Mouse (Mus musculus): ENCODE measurements around the gene Syt13.

Syt13 gene

GRCm38 (mm10) chr2:92964345-92964744 lies 49.4 kb downstream of the Syt13 start:
- DNase-seq (ENCODE audit: low read depth) = no peak

DNA sequence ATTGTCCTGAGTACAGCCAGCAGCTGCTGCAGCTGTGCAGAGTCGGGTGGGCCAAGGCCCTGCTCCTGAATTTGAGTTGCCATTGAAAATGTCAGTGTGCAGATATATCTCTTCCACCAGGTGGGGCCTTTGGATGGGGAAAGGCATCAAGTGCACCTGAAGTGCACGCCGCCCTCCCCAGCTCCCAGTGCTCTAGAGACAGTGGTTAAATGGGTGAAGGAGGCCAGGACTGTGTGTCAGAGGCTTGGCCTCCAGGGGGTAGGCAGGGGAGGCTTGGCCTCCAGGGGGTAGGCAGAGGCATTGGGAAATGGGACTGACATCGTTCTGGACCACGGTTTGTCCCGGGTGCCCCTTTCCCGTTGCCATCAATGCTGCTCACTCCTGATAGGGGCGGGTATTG lies 51.4 kb downstream of the Syt13 start:
- DNase-seq (ENCODE audit: low read depth) = no peak

- no peak for DNase-seq (ENCODE audit: low read depth)
Observed at GRCm38 (mm10) chr2:92967032-92967838, 52.3 kb downstream of the Syt13 start.

DNA sequence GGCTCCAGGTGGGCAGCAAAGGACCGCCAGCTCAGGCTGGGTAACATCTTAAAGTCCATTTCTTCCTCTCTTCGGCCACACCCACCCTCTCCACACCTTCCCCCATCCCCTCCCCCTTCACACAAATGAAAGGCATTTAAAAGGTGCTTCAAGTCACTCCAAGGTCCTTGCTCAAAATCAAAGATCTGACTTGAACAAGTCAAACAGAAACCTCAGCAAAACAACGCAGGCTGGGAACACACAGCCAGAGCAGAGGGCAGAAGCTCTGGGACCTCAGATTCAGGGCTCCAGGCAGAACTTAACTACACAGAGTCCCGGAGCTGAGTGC lies 52.9 kb downstream of the Syt13 start:
- DNase-seq (ENCODE audit: low read depth) = no peak

- no peak for DNase-seq (ENCODE audit: low read depth)
Observed at GRCm38 (mm10) chr2:92971069-92971468, 56.2 kb downstream of the Syt13 start.

- DNase-seq (ENCODE audit: low read depth) = no peak
Observed at GRCm38 (mm10) chr2:92971536-92971935, 56.6 kb downstream of the Syt13 start.

DNA sequence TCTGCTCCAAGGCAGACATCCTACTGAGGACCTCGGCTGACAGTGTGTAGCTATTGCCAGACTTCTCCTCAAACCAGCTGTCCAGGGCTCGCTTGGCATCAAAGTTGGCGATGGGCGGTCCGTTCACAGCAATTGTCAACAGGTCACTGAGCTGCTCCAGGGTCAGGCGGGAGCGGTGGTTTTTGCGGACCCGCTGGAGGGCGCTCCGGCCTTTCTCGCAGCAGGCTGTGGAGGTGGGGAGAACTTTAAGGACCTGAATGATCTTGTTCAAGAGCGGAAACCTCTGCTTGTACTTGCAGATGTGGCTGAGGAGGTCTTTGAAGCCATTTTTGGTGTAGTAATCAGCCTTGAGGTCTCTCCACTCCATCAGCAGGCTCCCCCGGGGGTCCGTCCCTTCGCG lies 57.2 kb downstream of the Syt13 start:
- peak; percentile 30 for DNase-seq (ENCODE audit: low read depth)

DNA sequence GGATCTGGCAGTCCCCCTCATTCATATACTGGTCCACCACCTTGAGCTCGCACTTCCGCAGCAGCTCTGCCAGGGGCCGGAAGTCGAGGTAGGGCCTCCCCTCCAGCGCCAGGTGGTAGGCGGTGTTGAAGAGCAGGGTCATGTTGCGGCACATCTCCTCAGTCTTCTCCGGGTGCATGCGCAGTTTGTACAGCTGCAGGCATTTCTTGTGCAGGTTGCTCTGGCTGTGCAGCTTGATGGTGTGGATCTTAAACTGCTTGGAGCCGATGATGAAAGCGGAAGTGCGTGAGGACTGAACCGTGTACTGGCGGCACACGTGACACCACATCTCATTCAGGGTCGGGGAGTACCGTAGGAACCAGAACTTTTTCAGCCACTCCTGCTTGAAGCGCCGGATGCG lies 58.7 kb downstream of the Syt13 start:
- no peak for DNase-seq (ENCODE audit: low read depth)

GRCm38 (mm10) chr2:92975031-92975790 lies 60.3 kb downstream of the Syt13 start:
- no peak for DNase-seq (ENCODE audit: low read depth)

GRCm38 (mm10) chr2:92980165-92980564 lies 65.3 kb downstream of the Syt13 start:
- no peak for DNase-seq (ENCODE audit: low read depth)

GRCm38 (mm10) chr2:92982591-92983272 lies 67.8 kb downstream of the Syt13 start:
- no peak for DNase-seq (ENCODE audit: low read depth)

DNA sequence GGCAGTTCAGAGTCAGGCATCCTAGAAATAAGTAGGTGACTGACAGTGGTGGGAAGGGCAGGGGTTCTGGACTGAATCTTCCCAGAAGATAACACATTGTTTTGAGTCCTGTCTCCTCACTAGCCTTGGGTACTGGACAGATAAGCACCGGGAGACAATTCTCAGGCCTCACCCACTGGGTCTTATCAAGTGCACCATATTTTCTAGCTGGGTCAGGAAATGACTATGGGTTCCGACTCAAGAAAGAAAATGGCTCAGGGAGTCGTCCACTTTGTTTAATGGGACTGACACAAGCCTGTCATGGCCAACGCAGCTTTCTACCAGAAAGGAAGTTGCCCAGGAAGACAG lies 68.3 kb downstream of the Syt13 start:
- no peak for DNase-seq (ENCODE audit: low read depth)

- DNase-seq (ENCODE audit: low read depth) = no peak
Observed at GRCm38 (mm10) chr2:92984321-92985108, 69.6 kb downstream of the Syt13 start.

DNA sequence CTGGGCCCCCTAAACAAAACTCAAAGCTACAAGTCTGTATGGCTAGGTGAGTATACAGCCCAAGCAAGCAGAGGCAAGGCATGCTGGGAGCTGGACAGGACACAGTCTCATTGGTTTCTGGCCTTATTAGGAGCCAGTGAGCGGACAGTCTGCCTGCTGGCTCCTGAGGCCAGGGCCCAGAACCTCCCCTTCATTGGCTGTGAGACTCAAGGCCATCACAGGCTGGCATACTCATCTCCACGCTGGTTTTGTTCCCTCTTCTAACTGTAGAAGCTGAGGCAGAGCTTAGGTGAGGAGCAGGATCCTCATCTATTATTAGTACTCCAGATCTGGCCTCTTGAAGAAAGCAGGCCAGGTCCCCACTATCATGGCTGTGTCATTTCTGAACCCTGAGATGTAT lies 70.3 kb downstream of the Syt13 start:
- DNase-seq (ENCODE audit: low read depth) = no peak

DNA sequence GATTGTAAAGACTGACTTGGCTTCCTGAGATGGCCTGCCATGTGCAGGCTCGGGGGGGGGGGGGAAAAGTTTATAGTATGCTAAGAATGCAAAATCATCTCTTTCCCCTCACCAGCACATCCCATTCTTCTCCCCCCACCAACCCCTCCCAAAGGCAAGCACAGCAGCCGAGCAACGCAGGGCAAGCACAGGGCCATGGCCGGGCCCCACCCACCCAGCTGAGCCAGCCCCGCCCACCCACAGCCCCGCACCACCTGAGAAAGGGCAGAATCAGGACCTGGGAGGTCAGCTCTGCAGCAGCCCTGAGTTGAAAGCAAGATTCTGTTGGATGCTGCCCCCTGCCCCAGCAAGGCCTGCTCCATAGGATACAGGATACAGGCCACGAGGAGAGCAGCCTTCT lies 70.7 kb downstream of the Syt13 start:
- no peak for DNase-seq (ENCODE audit: low read depth)

DNA sequence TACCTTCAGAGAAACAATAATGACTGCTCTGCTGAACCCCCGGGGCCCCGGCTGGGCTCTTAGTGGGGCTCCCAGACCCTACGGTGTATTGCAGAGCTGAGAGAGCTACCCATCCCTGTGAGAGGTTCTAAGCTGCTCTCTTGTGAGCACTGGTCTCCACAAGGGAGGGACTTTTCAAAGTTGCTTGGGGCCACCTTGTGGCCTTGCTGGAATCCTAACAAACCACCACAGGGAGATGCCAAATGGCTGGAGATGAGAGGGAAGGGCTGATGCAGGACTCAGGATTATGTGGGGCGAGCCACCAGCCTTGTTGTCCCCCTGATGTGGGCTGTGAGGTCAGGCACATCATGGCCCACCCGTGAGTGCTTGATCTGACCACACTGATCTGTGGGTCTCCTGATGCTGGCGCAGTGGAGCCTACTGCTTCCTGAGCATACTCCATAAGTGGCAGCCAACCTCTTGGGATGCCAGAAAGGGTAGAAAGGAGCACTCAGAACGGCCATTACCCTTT lies 72.3 kb downstream of the Syt13 start:
- no peak for DNase-seq (ENCODE audit: low read depth)

DNA sequence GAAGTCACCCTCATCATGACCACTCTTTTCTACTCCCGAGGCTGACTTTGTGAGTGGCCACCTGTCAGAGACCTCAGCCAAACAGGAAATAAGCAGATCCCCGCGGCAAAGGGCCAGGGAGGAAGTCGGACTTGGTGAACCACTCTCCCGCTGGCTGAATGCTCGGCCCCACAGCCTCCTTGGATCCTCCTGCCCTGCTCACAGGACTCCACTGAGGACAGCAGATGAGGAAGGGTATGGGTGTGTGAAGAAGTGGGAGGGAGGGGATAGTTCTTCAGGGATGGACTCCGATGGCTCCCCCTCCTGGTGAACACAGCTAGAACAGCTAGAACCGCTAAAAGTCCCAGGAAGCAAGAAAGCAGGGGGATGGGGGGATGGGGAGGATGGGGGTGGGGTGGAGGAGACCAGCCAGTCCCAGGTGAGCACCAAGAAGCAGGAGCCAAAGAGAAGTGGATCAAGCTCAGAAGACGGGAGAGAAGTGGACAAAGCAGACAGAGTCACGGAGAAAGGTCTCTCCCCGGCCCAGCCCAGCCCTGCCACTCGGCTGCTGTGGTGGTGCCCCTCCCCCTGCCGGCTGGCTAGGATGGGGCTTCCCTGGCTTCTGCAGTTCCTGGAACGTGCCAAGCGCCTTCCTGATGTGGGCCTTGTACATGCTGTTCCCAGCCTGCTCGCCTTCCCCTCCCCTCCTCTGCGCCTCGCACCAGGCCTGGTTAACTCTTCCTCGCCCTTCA lies 73.2 kb downstream of the Syt13 start:
- peak; percentile 38 for DNase-seq (ENCODE audit: low read depth)

- no peak for DNase-seq (ENCODE audit: low read depth)
Observed at GRCm38 (mm10) chr2:92989593-92989992, 74.7 kb downstream of the Syt13 start.

GRCm38 (mm10) chr2:92991976-92992375 lies 77.1 kb downstream of the Syt13 start:
- DNase-seq (ENCODE audit: low read depth) = no peak

- DNase-seq (ENCODE audit: low read depth) = no peak
Observed at GRCm38 (mm10) chr2:93005028-93005427, 90.1 kb downstream of the Syt13 start.
